Mouse (Mus musculus) adipose tissue, adult 10 weeks (tissue): Measurements from ENCODE around the gene Dis3l2. TPM values are rescaled to one million over a fixed set of nuclear protein-coding genes. Genes with fewer than 3 reads are reported as not detected.

Experiments used
- polyA plus RNA-seq: library from polyadenylated mRNA; stranded (reverse); fragments of 350-450 nt; fragmentation: Illumina TruSeq; extraction: RNeasy Lipid Tissue Mini Kit (QIAGEN cat#74804); gene quantifications from one replicate; pipeline ENCODE4 v1.2.3, GENCODE M21; 2014; ENCODE audit warnings: low read depth, low replicate concordance

Dis3l2 gene
- 10.9 TPM for polyA plus RNA-seq

DNA sequence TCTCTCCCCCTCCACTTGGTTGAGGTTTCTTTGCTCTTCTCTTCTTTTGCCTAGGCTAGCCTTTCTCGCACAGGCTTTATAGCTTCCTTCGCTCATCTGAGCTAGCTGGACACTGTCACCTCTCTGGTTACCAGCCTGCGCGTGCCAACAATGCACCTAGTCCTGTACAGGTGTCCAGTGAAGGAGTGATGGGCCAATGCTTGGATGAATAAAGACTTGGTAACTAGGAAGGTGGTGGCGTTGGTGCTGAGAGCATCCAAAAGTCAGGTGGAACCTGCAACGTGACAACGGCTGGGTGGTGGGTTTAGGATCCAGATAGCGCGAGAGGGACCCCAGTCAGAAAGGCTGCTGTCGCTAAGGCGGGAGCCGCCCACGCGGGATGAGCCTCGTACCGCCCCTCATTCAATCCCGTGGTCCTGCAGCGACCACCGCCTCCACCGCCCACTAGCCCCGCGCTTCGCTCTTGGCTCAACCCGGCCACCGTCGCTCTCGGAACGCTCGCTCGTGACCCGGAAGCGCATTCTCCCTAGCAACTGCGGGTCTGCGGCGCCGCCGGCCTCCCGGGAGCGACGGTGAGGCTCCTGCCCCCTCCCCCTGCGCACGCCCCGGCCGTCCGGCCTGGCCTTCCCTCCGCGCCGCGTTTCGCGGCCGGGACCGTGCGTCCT lies at the start of gene Dis3l2:
Dis3l2 (plus strand) TSS at position 509 of the 665 bp plus-strand sequence.

DNA sequence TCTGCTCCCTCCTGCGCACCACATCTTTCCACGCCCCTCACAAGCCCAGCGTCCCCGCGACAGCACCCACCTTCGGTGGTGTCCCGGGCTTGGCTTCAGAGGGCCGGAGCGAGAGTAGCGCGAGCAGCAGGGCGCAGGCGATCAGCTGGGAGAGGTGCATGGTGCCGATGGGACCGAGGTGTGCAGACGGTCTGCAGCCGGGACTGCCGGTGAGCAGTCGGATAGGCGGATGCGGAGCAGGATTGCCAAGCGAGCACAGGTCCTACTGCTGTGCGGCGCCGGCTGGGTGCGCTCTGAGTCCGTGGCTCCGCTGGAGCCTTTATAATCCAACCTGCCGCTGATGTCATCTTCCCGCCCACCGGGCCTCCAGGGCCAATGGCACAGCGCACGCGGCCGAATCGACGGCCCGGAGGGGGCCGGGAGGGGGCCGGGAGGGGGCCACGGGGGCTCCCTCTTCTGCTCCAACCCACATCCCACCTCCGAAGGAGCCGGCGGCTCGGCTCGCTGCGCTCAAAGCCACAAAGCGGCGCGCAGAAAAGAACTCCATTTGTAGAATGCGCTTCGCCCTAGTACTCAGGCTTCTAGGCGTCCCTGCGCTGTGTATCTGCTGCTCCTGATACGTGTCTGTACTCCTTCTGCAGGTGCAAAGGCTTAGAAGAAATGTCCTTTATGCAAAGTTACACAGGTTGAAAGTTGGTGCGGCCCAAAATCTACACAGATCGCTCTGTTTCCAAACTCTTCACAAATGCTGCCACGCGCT lies 33.1 kb upstream of the Dis3l2 start, which contains the start of gene Nppc:
Nppc (minus strand) TSS at position 293 of the 760 bp plus-strand sequence.

GRCm38 (mm10) chr1:87089828-87090227 lies 386.2 kb downstream of the Dis3l2 start, which contains the start of gene Alppl2:
Gene Alppl2 (minus strand): TSS chr1:87089928.

Other genes starting within 250 kb of the Dis3l2 start
- 967 TPM for gene Ptma, start 177.1 kb upstream of the Dis3l2 start, polyA plus RNA-seq
- 22.8 TPM for gene Pde6d, start 121.2 kb upstream of the Dis3l2 start, polyA plus RNA-seq
- 17.1 TPM for gene Cops7b, start 120.9 kb upstream of the Dis3l2 start, polyA plus RNA-seq
- not detected for gene Nppc, start 33.2 kb upstream of the Dis3l2 start, polyA plus RNA-seq